Mouse (Mus musculus): ENCODE measurements around the gene Kdelr1. TPM values are rescaled to one million over a fixed set of nuclear protein-coding genes. Genes with fewer than 3 reads are reported as not detected.
"Not testable (repeated sequence)": the region's sequence is repeated elsewhere in the genome, so short reads cannot be mapped to it uniquely, and the experiment has no call there.

Gene Kdelr1
- polyA plus RNA-seq, 1 experiment from 2014 or later: 97.1 TPM

DNA sequence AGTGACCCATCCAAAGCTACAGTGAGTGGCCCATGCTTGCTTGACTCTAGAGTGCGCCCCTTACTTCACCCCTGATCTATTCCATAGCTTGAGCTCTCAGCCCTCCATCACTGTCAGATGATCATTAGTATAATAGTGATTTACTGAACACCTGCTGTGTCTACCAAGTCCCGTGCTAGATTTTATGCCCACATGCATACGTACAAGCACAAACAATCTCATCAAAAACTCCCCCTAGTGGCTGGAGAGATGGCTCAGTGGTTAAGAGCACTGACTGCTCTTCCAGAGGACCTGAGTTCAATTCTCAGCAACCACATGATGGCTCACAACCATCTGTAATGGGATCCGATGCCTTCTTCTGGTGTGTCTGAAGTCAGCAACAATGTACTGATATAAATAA, 25.6 kb downstream of the Kdelr1 start:
- H3K36me3 ChIP-seq (ENCODE audit: control insufficient read depth, insufficient read depth, low read length); H3K9ac ChIP-seq (ENCODE audit: low read length); H3K27ac ChIP-seq (replicated peaks; ENCODE audit: low read depth, low read length); H3K4me3 ChIP-seq (ENCODE audit: low read depth, low read length); H3K9me3 ChIP-seq (ENCODE audit: control insufficient read depth, low read length); ATAC-seq (ENCODE audit: insufficient number of reproducible peaks, low FRiP score, low TSS enrichment, low read depth); H3K27me3 ChIP-seq (ENCODE audit: control insufficient read depth, insufficient read depth, low read length); DNase-seq (ENCODE audit: low spot score); H3K4me1 ChIP-seq (ENCODE audit: control insufficient read depth, insufficient read depth, low read length): not testable (repeated sequence)
- H3K4me2 ChIP-seq (ENCODE audit: low read depth, severe bottlenecking): peak overlapping the region; percentile 71; the same call in 1 of the 2 replicates
- 56% methylated on average over 4 of the region's 4 CpGs for WGBS

DNA sequence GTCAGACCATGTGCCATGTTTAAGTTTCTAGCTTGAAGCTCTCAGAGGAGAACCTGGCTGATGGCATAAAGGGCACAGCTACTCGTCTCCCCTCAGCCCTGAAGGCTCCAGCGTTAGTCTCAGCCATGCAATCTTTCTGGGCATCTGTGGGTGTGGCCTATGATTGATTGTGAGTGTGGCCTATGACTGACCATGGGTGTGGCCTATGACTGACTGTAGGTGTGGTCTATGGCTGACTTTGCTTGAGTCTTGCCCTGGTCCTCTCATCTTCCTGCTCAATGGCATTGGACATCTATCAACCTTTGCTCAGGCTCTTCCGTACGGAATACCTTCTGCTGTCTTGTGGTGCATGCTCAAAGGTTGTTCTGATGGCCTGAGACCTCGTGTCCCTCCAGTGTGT, 29.0 kb downstream of the Kdelr1 start:
- 47% methylated on average over 5 of the region's 5 CpGs for WGBS
- Histone ChIP-seq H3K27ac (replicated peaks; ENCODE audit: low read depth, low read length) (no peak overlapping the region), H3K9me3 (ENCODE audit: control insufficient read depth, low read length) (no peaks in the 10 kb centered on the region), H3K27me3 (ENCODE audit: control insufficient read depth, insufficient read depth, low read length) (no peaks in the 10 kb centered on the region), H3K9ac (ENCODE audit: low read length) (no peak overlapping the region), H3K4me2 (ENCODE audit: low read depth, severe bottlenecking) (no peak overlapping the region), H3K4me3 (ENCODE audit: low read depth, low read length) (no peak overlapping the region), H3K36me3 (ENCODE audit: control insufficient read depth, insufficient read depth, low read length) (no peaks in the 10 kb centered on the region), H3K4me1 (ENCODE audit: control insufficient read depth, insufficient read depth, low read length) (no peaks in the 10 kb centered on the region)
- DNase-seq (ENCODE audit: low spot score) (no peak), ATAC-seq (ENCODE audit: insufficient number of reproducible peaks, low FRiP score, low TSS enrichment, low read depth) (no peak)

DNA sequence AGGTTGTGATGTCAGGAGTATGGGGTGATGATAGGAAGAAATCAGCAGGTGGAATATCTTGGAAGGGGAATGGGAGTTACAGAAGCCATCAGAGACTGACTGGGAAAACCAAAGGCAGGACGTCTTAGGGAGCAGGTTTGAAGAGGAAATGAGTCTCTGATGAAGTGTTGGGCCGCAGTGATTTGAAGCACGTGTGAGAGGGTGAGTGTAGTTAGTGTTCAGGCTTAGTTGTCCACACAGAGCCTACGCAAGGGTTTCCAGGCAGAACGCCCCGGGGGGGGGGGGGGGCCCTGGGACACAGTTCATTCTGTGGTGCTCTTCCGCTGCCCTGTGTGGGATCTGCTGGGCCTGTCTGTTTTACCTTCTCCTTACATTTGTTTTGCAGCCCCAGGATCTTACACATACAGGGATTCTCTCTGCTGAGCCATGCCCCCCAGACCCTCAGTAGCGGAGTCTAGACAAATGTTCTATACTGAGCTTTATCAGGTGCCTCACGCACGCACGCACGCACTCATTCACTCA, 30.0 kb downstream of the Kdelr1 start:
- ATAC-seq (ENCODE audit: insufficient number of reproducible peaks, low FRiP score, low TSS enrichment, low read depth) (no peak), DNase-seq (ENCODE audit: low spot score) (peak; percentile 58)
- no peaks in the 10 kb centered on the region for H3K4me1 ChIP-seq (ENCODE audit: control insufficient read depth, insufficient read depth, low read length)
- H3K27me3 ChIP-seq (ENCODE audit: control insufficient read depth, insufficient read depth, low read length): no peaks in the 10 kb centered on the region
- H3K27ac ChIP-seq (replicated peaks; ENCODE audit: low read depth, low read length): no peak overlapping the region
- H3K9me3 ChIP-seq (ENCODE audit: control insufficient read depth, low read length): no peaks in the 10 kb centered on the region
- H3K9ac ChIP-seq (ENCODE audit: low read length): no peak overlapping the region
- no peaks in the 10 kb centered on the region for H3K36me3 ChIP-seq (ENCODE audit: control insufficient read depth, insufficient read depth, low read length)
- no peak overlapping the region; the same call in 1 of the 2 replicates for H3K4me2 ChIP-seq (ENCODE audit: low read depth, severe bottlenecking)
- 63% methylated on average over 12 of the region's 12 CpGs for WGBS
- H3K4me3 ChIP-seq (ENCODE audit: low read depth, low read length): no peak overlapping the region

DNA sequence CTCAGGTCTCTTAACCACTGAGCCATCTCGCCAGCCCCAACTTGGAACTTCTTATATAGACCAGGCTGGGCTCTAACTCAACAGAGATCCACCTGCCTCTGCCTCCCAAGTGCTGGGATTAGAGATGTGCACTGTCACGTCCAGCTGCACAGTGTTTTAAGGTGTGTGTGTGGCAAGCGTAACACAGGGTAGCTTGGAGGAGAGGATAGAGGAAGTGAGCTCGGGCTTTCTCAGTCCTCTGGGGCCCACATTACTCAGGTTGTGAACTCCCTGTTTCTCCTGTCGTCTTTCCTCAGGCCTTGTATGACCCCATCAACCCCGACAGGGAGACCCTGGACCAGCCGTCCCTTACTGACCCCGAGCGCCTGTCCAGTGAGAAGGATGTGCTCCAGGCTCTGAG, 34.0 kb downstream of the Kdelr1 start:
- Histone ChIP-seq H3K4me2 (ENCODE audit: low read depth, severe bottlenecking) (no peak overlapping the region), H3K9me3 (ENCODE audit: control insufficient read depth, low read length) (no peaks in the 10 kb centered on the region; the same call in 1 of the 2 replicates), H3K27ac (replicated peaks; ENCODE audit: low read depth, low read length) (no peak overlapping the region), H3K36me3 (ENCODE audit: control insufficient read depth, insufficient read depth, low read length) (peaks cover 5% of the 10 kb centered on the region; the same call in 1 of the 2 replicates), H3K4me1 (ENCODE audit: control insufficient read depth, insufficient read depth, low read length) (no peaks in the 10 kb centered on the region), H3K27me3 (ENCODE audit: control insufficient read depth, insufficient read depth, low read length) (no peaks in the 10 kb centered on the region), H3K4me3 (ENCODE audit: low read depth, low read length) (no peak overlapping the region), H3K9ac (ENCODE audit: low read length) (no peak overlapping the region)
- WGBS: 89% methylated on average over 9 of the region's 9 CpGs
- ATAC-seq (ENCODE audit: insufficient number of reproducible peaks, low FRiP score, low TSS enrichment, low read depth): no peak
- DNase-seq (ENCODE audit: low spot score): no peak

DNA sequence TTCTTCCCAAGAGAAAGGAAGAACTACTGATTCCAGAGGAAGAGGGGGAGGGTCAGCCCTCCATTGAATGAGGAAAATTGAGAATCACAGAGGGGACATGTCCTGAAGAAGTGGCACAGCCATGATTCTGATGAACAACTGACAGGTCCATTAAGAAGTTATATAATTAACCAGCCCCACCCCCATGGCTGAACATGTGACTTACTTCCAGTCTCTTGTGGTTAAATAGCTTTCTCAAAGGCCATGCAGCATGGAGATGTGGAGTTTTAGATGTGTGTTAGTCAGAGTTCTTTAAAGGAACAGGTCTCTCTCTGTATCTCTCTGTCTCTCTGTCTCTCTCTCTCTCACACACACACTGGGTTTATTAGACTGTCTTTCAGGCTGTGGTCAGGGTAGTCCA, 35.8 kb downstream of the Kdelr1 start:
- Histone ChIP-seq H3K9me3 (ENCODE audit: control insufficient read depth, low read length) (no peaks in the 10 kb centered on the region; the same call in 1 of the 2 replicates), H3K4me2 (ENCODE audit: low read depth, severe bottlenecking) (no peak overlapping the region), H3K36me3 (ENCODE audit: control insufficient read depth, insufficient read depth, low read length) (peaks cover 5% of the 10 kb centered on the region; the same call in 1 of the 2 replicates), H3K4me3 (ENCODE audit: low read depth, low read length) (no peak overlapping the region), H3K4me1 (ENCODE audit: control insufficient read depth, insufficient read depth, low read length) (no peaks in the 10 kb centered on the region), H3K27ac (replicated peaks; ENCODE audit: low read depth, low read length) (no peak overlapping the region), H3K27me3 (ENCODE audit: control insufficient read depth, insufficient read depth, low read length) (no peaks in the 10 kb centered on the region), H3K9ac (ENCODE audit: low read length) (no peak overlapping the region)
- ATAC-seq (ENCODE audit: insufficient number of reproducible peaks, low FRiP score, low TSS enrichment, low read depth) (no peak), DNase-seq (ENCODE audit: low spot score) (no peak)

DNA sequence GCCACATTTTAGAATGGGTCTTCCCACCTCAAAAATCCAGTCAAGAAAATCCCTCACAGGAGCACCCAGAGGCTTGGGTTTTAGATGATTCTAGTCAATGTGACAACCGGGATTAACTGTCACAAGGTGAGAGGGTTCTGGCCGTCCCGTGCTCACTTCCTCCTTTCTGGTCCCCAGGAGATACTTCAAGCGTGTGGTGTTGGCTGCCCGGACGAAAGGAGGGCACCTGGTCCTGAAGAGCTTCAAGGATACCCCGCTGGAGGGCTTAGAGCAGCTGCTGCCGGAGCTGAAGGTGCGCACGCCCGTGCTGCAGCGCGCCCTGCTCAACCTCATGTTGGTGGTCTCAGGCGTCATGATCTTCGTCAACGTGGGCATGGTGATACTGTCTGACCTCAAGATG, 36.6 kb downstream of the Kdelr1 start:
- Histone ChIP-seq H3K27ac (replicated peaks; ENCODE audit: low read depth, low read length) (no peak overlapping the region), H3K9me3 (ENCODE audit: control insufficient read depth, low read length) (no peaks in the 10 kb centered on the region; the same call in 1 of the 2 replicates), H3K9ac (ENCODE audit: low read length) (no peak overlapping the region), H3K4me2 (ENCODE audit: low read depth, severe bottlenecking) (no peak overlapping the region), H3K27me3 (ENCODE audit: control insufficient read depth, insufficient read depth, low read length) (no peaks in the 10 kb centered on the region), H3K4me3 (ENCODE audit: low read depth, low read length) (no peak overlapping the region), H3K36me3 (ENCODE audit: control insufficient read depth, insufficient read depth, low read length) (peaks cover 5% of the 10 kb centered on the region; the same call in 1 of the 2 replicates), H3K4me1 (ENCODE audit: control insufficient read depth, insufficient read depth, low read length) (peaks cover 1% of the 10 kb centered on the region; the same call in 1 of the 2 replicates)
- WGBS: 95% methylated on average over 16 of the region's 16 CpGs
- DNase-seq (ENCODE audit: low spot score): no peak
- ATAC-seq (ENCODE audit: insufficient number of reproducible peaks, low FRiP score, low TSS enrichment, low read depth): no peak

DNA sequence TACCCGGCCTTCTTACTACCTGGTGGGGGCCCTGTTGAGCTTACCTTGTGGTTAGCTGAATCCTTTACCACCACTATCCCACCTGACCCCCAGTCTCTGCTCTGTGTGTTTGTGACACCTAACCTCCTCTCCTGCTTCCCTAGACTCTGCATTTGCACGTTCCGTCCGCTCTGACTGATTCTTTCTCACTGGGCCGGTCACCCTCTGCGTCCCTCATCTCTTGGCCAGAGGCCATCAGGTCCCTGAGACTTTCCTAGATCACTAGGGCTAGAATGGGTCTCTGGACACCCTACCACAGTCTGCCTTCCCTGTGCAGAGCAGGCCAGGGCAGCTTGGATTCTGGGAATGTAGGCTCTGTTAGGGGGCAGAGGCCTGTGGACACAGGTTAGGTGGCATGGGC, 41.5 kb downstream of the Kdelr1 start:
- no peaks in the 10 kb centered on the region for H3K27me3 ChIP-seq (ENCODE audit: control insufficient read depth, insufficient read depth, low read length)
- 88% methylated on average over 6 of the region's 6 CpGs for WGBS

DNA sequence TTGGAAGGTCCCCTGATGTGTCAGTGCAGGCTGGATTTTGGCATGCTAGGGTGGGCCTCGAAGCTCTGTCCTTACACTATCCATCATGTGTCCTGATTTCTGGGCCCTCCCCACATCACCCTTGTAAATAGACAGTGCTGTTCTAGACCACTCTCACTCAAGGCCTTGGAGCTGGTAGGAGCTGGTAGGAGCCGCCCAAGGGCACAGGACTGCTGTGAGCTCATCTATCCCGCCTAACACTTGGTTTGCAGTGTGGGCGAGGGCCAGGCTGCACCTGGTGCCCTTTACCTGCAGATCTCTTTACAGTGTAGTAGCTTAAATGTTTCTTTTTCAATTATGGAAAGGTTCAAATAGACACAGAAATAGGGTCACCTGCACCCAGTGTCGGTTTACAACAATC, 42.4 kb downstream of the Kdelr1 start:
- DNase-seq (ENCODE audit: low spot score): no peak
- ATAC-seq (ENCODE audit: insufficient number of reproducible peaks, low FRiP score, low TSS enrichment, low read depth): no peak
- Histone ChIP-seq H3K9ac (ENCODE audit: low read length) (no peak overlapping the region), H3K4me1 (ENCODE audit: control insufficient read depth, insufficient read depth, low read length) (peaks cover 32% of the 10 kb centered on the region), H3K4me2 (ENCODE audit: low read depth, severe bottlenecking) (no peak overlapping the region), H3K36me3 (ENCODE audit: control insufficient read depth, insufficient read depth, low read length) (no peaks in the 10 kb centered on the region; the same call in 1 of the 2 replicates), H3K9me3 (ENCODE audit: control insufficient read depth, low read length) (no peaks in the 10 kb centered on the region; the same call in 1 of the 2 replicates), H3K4me3 (ENCODE audit: low read depth, low read length) (no peak overlapping the region), H3K27me3 (ENCODE audit: control insufficient read depth, insufficient read depth, low read length) (no peaks in the 10 kb centered on the region), H3K27ac (replicated peaks; ENCODE audit: low read depth, low read length) (no peak overlapping the region)
- 89% methylated on average over 5 of the region's 5 CpGs for WGBS

More for the DNA sequence above, 41.5 kb downstream of the Kdelr1 start:
- Histone ChIP-seq H3K4me2 (ENCODE audit: low read depth, severe bottlenecking) (no peak overlapping the region; the same call in 1 of the 2 replicates), H3K36me3 (ENCODE audit: control insufficient read depth, insufficient read depth, low read length) (peaks cover 5% of the 10 kb centered on the region; the same call in 1 of the 2 replicates), H3K4me1 (ENCODE audit: control insufficient read depth, insufficient read depth, low read length) (peaks cover 29% of the 10 kb centered on the region), H3K9ac (ENCODE audit: low read length) (peak overlapping the region; percentile 30; the same call in 1 of the 2 replicates), H3K4me3 (ENCODE audit: low read depth, low read length) (no peak overlapping the region), H3K27ac (replicated peaks; ENCODE audit: low read depth, low read length) (no peak overlapping the region), H3K9me3 (ENCODE audit: control insufficient read depth, low read length) (no peaks in the 10 kb centered on the region; the same call in 1 of the 2 replicates)
- DNase-seq (ENCODE audit: low spot score) (no peak), ATAC-seq (ENCODE audit: insufficient number of reproducible peaks, low FRiP score, low TSS enrichment, low read depth) (no peak)
